Mouse (Mus musculus) E14TG2a.4 (cell line): ENCODE measurements at regions not wholly inside any gene's neighbourhood (a gene's known extent, or its start where the extent isn't known, plus 50 kb on each side); places are given as distances from the start of the nearest gene placed in this dataset.

Experiments
- CTCF ChIP-seq: conservative IDR thresholded peaks from 2 replicates; pipeline ENCODE4 v1.5.1; 2014; ENCODE audit warnings: low read length
- NANOG ChIP-seq: IDR thresholded peaks from 2 replicates; pipeline ENCODE4 v1.6.1; 2014; ENCODE audit warnings: borderline replicate concordance, low read length, mixed read lengths
- POU5F1 ChIP-seq: IDR thresholded peaks from 2 replicates; pipeline ENCODE4 v1.6.1; 2014; ENCODE audit warnings: low read length, borderline replicate concordance

GRCm38 (mm10) chr10:117918616-117919015, 72.8 kb upstream of the Rap1b start:
- TF ChIP-seq CTCF (no peak), NANOG (no peak), POU5F1 (no peak)
